Mouse (Mus musculus): ENCODE results near the gene Tspan31. TPM values are rescaled to one million over a fixed set of nuclear protein-coding genes. Genes with fewer than 3 reads are reported as not detected.
A peak's percentile ranks its signal among the peaks of the same experiment; 100 is the strongest.
"Not testable (repeated sequence)": the region's sequence is repeated elsewhere in the genome, so short reads cannot be mapped to it uniquely, and the experiment has no call there.

Gene Tspan31
- total and polyA plus RNA-seq, 2 experiments from 2014 or later, result 73.5 to 117 TPM

- 1% methylated on average over 40 of the region's 46 CpGs for WGBS
- peak within 1 kb of the TSS; percentile 82 for H3K9ac ChIP-seq (replicated peaks; ENCODE audit: low read depth, low read length)
- no peaks in the 10 kb centered on the region for H3K9me3 ChIP-seq (replicated peaks; ENCODE audit: control insufficient read depth, low read length)
- peaks cover 7% of the 10 kb centered on the region for H3K4me1 ChIP-seq (ENCODE audit: control insufficient read depth, insufficient read depth)
- peak within 1 kb of the TSS; percentile 89 for H3K27ac ChIP-seq (ENCODE audit: low read depth)
- peak within 1 kb of the TSS; percentile 81 for H3K4me3 ChIP-seq (ENCODE audit: low read depth, low read length)
- peaks cover 38% of the 10 kb centered on the region for H3K36me3 ChIP-seq (replicated peaks; ENCODE audit: control insufficient read depth, insufficient read depth, low read length)
- peaks cover 16% of the 10 kb centered on the region for H3K27me3 ChIP-seq (ENCODE audit: control insufficient read depth, insufficient read depth, low read length)
- peak within 1 kb of the TSS; percentile 88 for H3K4me2 ChIP-seq (ENCODE audit: low read depth, low read length)
- ATAC-seq (ENCODE audit: insufficient read depth, low read depth) (peak; percentile 94), DNase-seq (ENCODE audit: low spot score) (peak; percentile 99)
- TF ChIP-seq CTCF (IDR thresholded peaks at IDR 0.05; ENCODE audit: low read depth) (no peak), EP300 (IDR thresholded peaks at IDR 0.05; ENCODE audit: low read depth) (peak; percentile 78; the same call in 1 of the 2 replicates)
These were observed 6.7 kb downstream of the Tspan31 start, which contains the start of gene Cdk4 for GRCm38 (mm10) chr10:127063239-127063872. Gene Cdk4 (plus strand): TSS chr10:127063534.

GRCm38 (mm10) chr10:127062503-127062902, 7.6 kb downstream of the Tspan31 start:
- H3K4me1 ChIP-seq (ENCODE audit: control insufficient read depth, insufficient read depth), result peaks cover 7% of the 10 kb centered on the region
- H3K27me3 ChIP-seq (ENCODE audit: control insufficient read depth, insufficient read depth, low read length), result peaks cover 17% of the 10 kb centered on the region
- H3K9me3 ChIP-seq (replicated peaks; ENCODE audit: control insufficient read depth, low read length), result no peaks in the 10 kb centered on the region
- no peak overlapping the region for H3K4me3 ChIP-seq (ENCODE audit: low read depth, low read length)
- DNase-seq (ENCODE audit: low spot score) (no peak), ATAC-seq (ENCODE audit: insufficient read depth, low read depth) (no peak)
- TF ChIP-seq EP300 (IDR thresholded peaks at IDR 0.05; ENCODE audit: low read depth), result no peak
- no peak for TF ChIP-seq CTCF (IDR thresholded peaks at IDR 0.05; ENCODE audit: low read depth)
- no peak overlapping the region for H3K9ac ChIP-seq (replicated peaks; ENCODE audit: low read depth, low read length)
- no peak overlapping the region for H3K4me2 ChIP-seq (ENCODE audit: low read depth, low read length)
- WGBS, result 54% methylated on average over 5 of the region's 5 CpGs
- no peak overlapping the region for H3K27ac ChIP-seq (ENCODE audit: low read depth)
- H3K36me3 ChIP-seq (replicated peaks; ENCODE audit: control insufficient read depth, insufficient read depth, low read length), result peaks cover 29% of the 10 kb centered on the region

DNA sequence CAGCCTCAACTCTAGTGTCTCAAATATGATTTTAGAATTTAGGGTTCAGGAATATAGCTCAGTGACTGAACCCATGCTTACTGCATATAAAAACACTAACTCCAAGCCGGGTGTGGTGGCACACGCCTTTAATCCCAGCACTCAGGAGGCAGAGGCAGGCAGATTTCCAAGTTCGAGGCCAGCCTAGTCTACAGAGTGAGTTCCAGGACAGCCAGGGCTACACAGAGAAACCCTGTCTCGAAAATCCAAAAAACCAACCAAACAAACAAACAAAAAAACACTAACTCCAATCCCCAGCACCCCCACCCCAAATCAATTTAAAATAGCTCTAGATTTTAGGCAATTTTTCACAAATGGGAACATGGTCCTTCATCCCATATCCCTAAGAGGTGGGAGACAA, 8.0 kb downstream of the Tspan31 start:
- H3K9me3 ChIP-seq (replicated peaks; ENCODE audit: control insufficient read depth, low read length); H3K4me1 ChIP-seq (ENCODE audit: control insufficient read depth, insufficient read depth); H3K4me3 ChIP-seq (ENCODE audit: low read depth, low read length); DNase-seq (ENCODE audit: low spot score); H3K9ac ChIP-seq (replicated peaks; ENCODE audit: low read depth, low read length); H3K27ac ChIP-seq (ENCODE audit: low read depth); H3K4me2 ChIP-seq (ENCODE audit: low read depth, low read length); ATAC-seq (ENCODE audit: insufficient read depth, low read depth): not testable (repeated sequence)
- Histone ChIP-seq H3K27me3 (ENCODE audit: control insufficient read depth, insufficient read depth, low read length) (peaks cover 17% of the 10 kb centered on the region), H3K36me3 (replicated peaks; ENCODE audit: control insufficient read depth, insufficient read depth, low read length) (peaks cover 25% of the 10 kb centered on the region)
- WGBS, result 82% methylated on average over 4 of the region's 4 CpGs

DNA sequence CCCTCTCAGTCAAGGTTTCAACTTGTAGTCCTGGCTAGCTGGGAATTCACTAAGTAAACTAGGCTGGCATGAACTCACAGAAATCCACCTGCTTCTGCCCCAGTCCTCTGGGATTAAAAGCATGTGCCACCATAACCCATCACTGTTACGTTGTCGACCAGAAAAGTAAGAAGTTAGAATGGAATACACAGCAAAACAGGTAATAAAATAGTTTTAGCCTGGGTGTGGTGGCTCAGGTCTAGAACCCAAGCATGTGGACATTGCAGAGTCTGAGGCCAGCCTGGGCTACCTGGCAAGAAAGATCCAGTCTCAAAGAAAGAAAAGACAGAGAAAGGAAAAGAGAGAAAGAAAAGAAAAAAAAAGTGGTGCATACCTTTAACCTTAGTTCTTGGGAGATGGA, 8.6 kb downstream of the Tspan31 start:
- Histone ChIP-seq H3K27ac (ENCODE audit: low read depth) (no peak overlapping the region), H3K9ac (replicated peaks; ENCODE audit: low read depth, low read length) (no peak overlapping the region), H3K4me2 (ENCODE audit: low read depth, low read length) (no peak overlapping the region), H3K36me3 (replicated peaks; ENCODE audit: control insufficient read depth, insufficient read depth, low read length) (peaks cover 19% of the 10 kb centered on the region), H3K4me1 (ENCODE audit: control insufficient read depth, insufficient read depth) (peaks cover 7% of the 10 kb centered on the region), H3K4me3 (ENCODE audit: low read depth, low read length) (no peak overlapping the region), H3K27me3 (ENCODE audit: control insufficient read depth, insufficient read depth, low read length) (peaks cover 17% of the 10 kb centered on the region), H3K9me3 (replicated peaks; ENCODE audit: control insufficient read depth, low read length) (no peaks in the 10 kb centered on the region)
- ATAC-seq (ENCODE audit: insufficient read depth, low read depth) (no peak), DNase-seq (ENCODE audit: low spot score) (no peak)
- TF ChIP-seq EP300 (IDR thresholded peaks at IDR 0.05; ENCODE audit: low read depth), result no peak
- no peak for TF ChIP-seq CTCF (IDR thresholded peaks at IDR 0.05; ENCODE audit: low read depth)
- 66% methylated on average over 2 of the region's 2 CpGs for WGBS

DNA sequence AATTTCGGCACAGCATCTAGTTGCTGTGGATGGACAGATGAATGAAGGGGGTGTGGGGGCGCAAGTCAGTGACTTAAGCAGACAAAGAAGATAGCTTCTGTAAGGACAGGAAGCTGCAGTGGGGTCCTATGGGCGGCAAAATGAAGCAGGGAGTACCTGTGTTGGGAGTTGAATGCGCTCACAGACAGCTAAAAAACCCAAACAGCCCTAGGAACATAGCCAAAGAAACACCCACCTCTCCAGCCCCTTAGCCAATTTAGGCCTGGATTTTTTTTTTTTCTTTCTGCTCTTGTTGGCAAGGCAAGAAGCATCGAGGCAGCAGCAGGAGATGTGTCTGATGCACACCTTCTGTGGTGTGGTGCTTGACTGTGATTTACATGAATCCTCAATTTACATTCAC, 9.0 kb downstream of the Tspan31 start:
- H3K4me1 ChIP-seq (ENCODE audit: control insufficient read depth, insufficient read depth), result peaks cover 7% of the 10 kb centered on the region
- 45% methylated on average over 5 of the region's 5 CpGs for WGBS
- H3K9ac ChIP-seq (replicated peaks; ENCODE audit: low read depth, low read length), result no peak overlapping the region
- peaks cover 15% of the 10 kb centered on the region for H3K36me3 ChIP-seq (replicated peaks; ENCODE audit: control insufficient read depth, insufficient read depth, low read length)
- no peaks in the 10 kb centered on the region for H3K9me3 ChIP-seq (replicated peaks; ENCODE audit: control insufficient read depth, low read length)
- DNase-seq (ENCODE audit: low spot score) (no peak), ATAC-seq (ENCODE audit: insufficient read depth, low read depth) (no peak)
- TF ChIP-seq CTCF (IDR thresholded peaks at IDR 0.05; ENCODE audit: low read depth) (no peak), EP300 (IDR thresholded peaks at IDR 0.05; ENCODE audit: low read depth) (no peak)
- H3K27ac ChIP-seq (ENCODE audit: low read depth), result no peak overlapping the region
- peaks cover 17% of the 10 kb centered on the region for H3K27me3 ChIP-seq (ENCODE audit: control insufficient read depth, insufficient read depth, low read length)
- H3K4me2 ChIP-seq (ENCODE audit: low read depth, low read length), result no peak overlapping the region
- no peak overlapping the region for H3K4me3 ChIP-seq (ENCODE audit: low read depth, low read length)
